Mouse (Mus musculus) MEL (cell line): Measurements from ENCODE around the gene Krt79. TPM values are rescaled to one million over a fixed set of nuclear protein-coding genes. Genes with fewer than 3 reads are reported as not detected.

Source experiments
- DNase-seq: peaks from one replicate; pipeline ENCODE4 v3.0.0; 2011; ENCODE audit warnings: low read depth, low spot score
- H3K27ac ChIP-seq: 2 replicates; pipeline ENCODE4 v1.5.1; 2012; ENCODE audit warnings: low read depth, mild to moderate bottlenecking, control low read depth, low read length, moderate library complexity; ENCODE audit not compliant: control insufficient read depth
- H3K27me3 ChIP-seq, 2 experiments: fragments of 150-350 bp in 1 of 2; sonication (generic) in 1 of 2; 2 replicates each; pipeline ENCODE4 v1.6.1; 2012; ENCODE audit warnings: low read length in 2 of 2, mild to moderate bottlenecking in 2 of 2, improper control_type of control experiment in 1 of 2, moderate library complexity in 1 of 2; ENCODE audit not compliant: insufficient read depth in 2 of 2, control insufficient read depth in 1 of 2
- H3K36me3 ChIP-seq, 2 experiments: 2 replicates each; pipeline ENCODE4 v1.6.1; 2012 to 2014; ENCODE audit warnings: low read length in 2 of 2, improper control_type of control experiment in 1 of 2, inconsistent platforms in 1 of 2, mild to moderate bottlenecking in 1 of 2; ENCODE audit not compliant: insufficient read depth in 2 of 2, control insufficient read depth in 1 of 2
- H3K4me1 ChIP-seq, 2 experiments: fragments of 150-350 bp in 1 of 2; sonication (generic) in 1 of 2; 2 replicates each; pipeline ENCODE4 v1.6.1; 2012; ENCODE audit warnings: low read length in 2 of 2, improper control_type of control experiment in 1 of 2, mild to moderate bottlenecking in 1 of 2; ENCODE audit not compliant: insufficient read depth in 2 of 2, control insufficient read depth in 1 of 2
- H3K4me3 ChIP-seq, 2 experiments: fragments of 150-350 bp in 1 of 2; sonication (generic) in 1 of 2; 2 replicates each; pipeline ENCODE4 v1.5.1; 2012; ENCODE audit warnings: low read depth in 2 of 2, low read length in 2 of 2, mild to moderate bottlenecking in 2 of 2, moderate library complexity in 2 of 2, control low read depth in 1 of 2, improper control_type of control experiment in 1 of 2; ENCODE audit not compliant: control insufficient read depth in 1 of 2, insufficient read depth in 1 of 2
- H3K79me2 ChIP-seq: 2 replicates; pipeline ENCODE4 v1.6.1; 2012; ENCODE audit warnings: mild to moderate bottlenecking, low read length, moderate library complexity; ENCODE audit not compliant: control insufficient read depth, poor library complexity, insufficient read depth
- H3K9ac ChIP-seq: 2 replicates; pipeline ENCODE4 v1.6.1; 2012; ENCODE audit warnings: low read depth, mild to moderate bottlenecking, control low read depth, low read length, moderate library complexity; ENCODE audit not compliant: control insufficient read depth, poor library complexity, severe bottlenecking
- H3K9me3 ChIP-seq: fragments of 150-350 bp; sonication (generic); replicated peaks from 2 replicates; pipeline ENCODE4 v1.6.1; 2012; ENCODE audit warnings: mild to moderate bottlenecking, low read length, improper control_type of control experiment, moderate library complexity; ENCODE audit not compliant: insufficient read depth
- CHD1 ChIP-seq: IDR thresholded peaks from 2 replicates; pipeline ENCODE4 v1.6.1; 2012; ENCODE audit warnings: low read depth, mild to moderate bottlenecking, inconsistent platforms, low read length, improper control_type of control experiment
- E2F4 ChIP-seq: IDR thresholded peaks from 2 replicates; pipeline ENCODE4 v1.6.1; 2011; ENCODE audit warnings: low read depth, low read length, improper control_type of control experiment, borderline replicate concordance
- EP300 ChIP-seq, 2 experiments: IDR thresholded peaks; 2 replicates each; pipeline ENCODE4 v1.6.1; 2011; ENCODE audit warnings: improper control_type of control experiment in 2 of 2, low read length in 2 of 2, low read depth in 1 of 2, mild to moderate bottlenecking in 1 of 2
- ETS1 ChIP-seq: IDR thresholded peaks from 2 replicates; pipeline ENCODE4 v1.6.1; 2012; ENCODE audit warnings: low read depth, mild to moderate bottlenecking, inconsistent platforms, low read length, improper control_type of control experiment, moderate library complexity
- GATA1 ChIP-seq: IDR thresholded peaks from 2 replicates; pipeline ENCODE4 v1.6.1; 2011; ENCODE audit warnings: low read depth, low read length, improper control_type of control experiment
- HCFC1 ChIP-seq: IDR thresholded peaks from 2 replicates; pipeline ENCODE4 v1.6.1; 2012; ENCODE audit warnings: low read depth, mild to moderate bottlenecking, inconsistent platforms, low read length, improper control_type of control experiment, moderate library complexity
- MAFK ChIP-seq: IDR thresholded peaks from 2 replicates; pipeline ENCODE4 v1.6.1; 2011; ENCODE audit warnings: low read depth, mild to moderate bottlenecking, low read length, improper control_type of control experiment, borderline replicate concordance
- MAX ChIP-seq: IDR thresholded peaks from 2 replicates; pipeline ENCODE4 v1.6.1; 2011; ENCODE audit warnings: low read length, improper control_type of control experiment
- MAZ ChIP-seq: IDR thresholded peaks from 2 replicates; pipeline ENCODE4 v1.6.1; 2012; ENCODE audit warnings: low read depth, mild to moderate bottlenecking, inconsistent platforms, low read length, improper control_type of control experiment
- MEF2A ChIP-seq: IDR thresholded peaks from 2 replicates; pipeline ENCODE4 v1.6.1; 2014; ENCODE audit warnings: low read depth, mild to moderate bottlenecking, inconsistent platforms, low read length, improper control_type of control experiment; ENCODE audit not compliant: poor library complexity, insufficient replicate concordance, severe bottlenecking; ENCODE audit errors: extremely low read depth
- MXI1 ChIP-seq: IDR thresholded peaks from 2 replicates; pipeline ENCODE4 v1.6.1; 2011; ENCODE audit warnings: mild to moderate bottlenecking, low read depth, low read length, improper control_type of control experiment
- POLR2A ChIP-seq, 2 experiments: IDR thresholded peaks; 2 replicates each; pipeline ENCODE4 v1.6.1; 2011 to 2012; ENCODE audit warnings: low read length in 2 of 2, mild to moderate bottlenecking in 2 of 2, control low read depth in 1 of 2, improper control_type of control experiment in 1 of 2, low read depth in 1 of 2, moderate library complexity in 1 of 2; ENCODE audit not compliant: control insufficient read depth in 1 of 2, insufficient read depth in 1 of 2, poor library complexity in 1 of 2
- RAD21 ChIP-seq: IDR thresholded peaks from 2 replicates; pipeline ENCODE4 v1.6.1; 2011; ENCODE audit warnings: mild to moderate bottlenecking, low read depth, low read length, improper control_type of control experiment
- RCOR1 ChIP-seq: IDR thresholded peaks from 2 replicates; pipeline ENCODE4 v1.6.1; 2012; ENCODE audit warnings: low read depth, mild to moderate bottlenecking, inconsistent platforms, low read length, improper control_type of control experiment
- SIN3A ChIP-seq: IDR thresholded peaks from 2 replicates; pipeline ENCODE4 v1.6.1; 2012; ENCODE audit warnings: low read length, improper control_type of control experiment, inconsistent platforms
- TAL1 ChIP-seq: IDR thresholded peaks from 2 replicates; pipeline ENCODE4 v1.6.1; 2012; ENCODE audit warnings: mild to moderate bottlenecking, inconsistent platforms, low read length, moderate library complexity, mixed read lengths
- TCF12 ChIP-seq: IDR thresholded peaks from 2 replicates; pipeline ENCODE4 v1.6.1; 2014; ENCODE audit warnings: low read depth, mild to moderate bottlenecking, inconsistent platforms, low read length, improper control_type of control experiment, moderate library complexity
- UBTF ChIP-seq: IDR thresholded peaks from 2 replicates; pipeline ENCODE4 v1.6.1; 2012; ENCODE audit warnings: low read depth, mild to moderate bottlenecking, inconsistent platforms, low read length, improper control_type of control experiment, moderate library complexity, borderline replicate concordance; ENCODE audit not compliant: insufficient read depth
- USF1 ChIP-seq: IDR thresholded peaks from 2 replicates; pipeline ENCODE4 v1.6.1; 2014; ENCODE audit warnings: low read depth, mild to moderate bottlenecking, inconsistent platforms, low read length, improper control_type of control experiment, moderate library complexity
- USF2 ChIP-seq, 2 experiments: IDR thresholded peaks; 2 replicates each; pipeline ENCODE4 v1.6.1; 2011 to 2012; ENCODE audit warnings: improper control_type of control experiment in 2 of 2, low read length in 2 of 2, borderline replicate concordance in 1 of 2, inconsistent platforms in 1 of 2, low read depth in 1 of 2, mild to moderate bottlenecking in 1 of 2; ENCODE audit not compliant: insufficient read depth in 1 of 2
- ZKSCAN1 ChIP-seq: IDR thresholded peaks from 2 replicates; pipeline ENCODE4 v1.6.1; 2012; ENCODE audit warnings: low read depth, mild to moderate bottlenecking, inconsistent platforms, low read length, improper control_type of control experiment, moderate library complexity
- ZMIZ1 ChIP-seq: IDR thresholded peaks from 2 replicates; pipeline ENCODE4 v1.6.1; 2012; ENCODE audit warnings: low read depth, mild to moderate bottlenecking, inconsistent platforms, low read length, improper control_type of control experiment, moderate library complexity
- ZNF384 ChIP-seq: IDR thresholded peaks from 2 replicates; pipeline ENCODE4 v1.6.1; 2012; ENCODE audit warnings: low read depth, mild to moderate bottlenecking, inconsistent platforms, low read length, improper control_type of control experiment
- polyA plus RNA-seq, 2 experiments: library from polyadenylated mRNA; stranded (reverse) in 1 of 2; unstranded in 1 of 2; fragments of >175 nt in 1 of 2; fragments of >200 nt in 1 of 2; gene quantifications; 2 replicates each; pipeline versions ENCODE4 v1.2.1 to v1.2.4; 2012; ENCODE audit warnings: low replicate concordance in 2 of 2, low read depth in 1 of 2; ENCODE audit not compliant: insufficient read length in 2 of 2, insufficient read depth in 1 of 2, missing spikeins in 1 of 2
- total RNA-seq: library from RNA; depleted of rRNA; stranded (reverse); fragments of 300-350 nt; gene quantifications from 2 replicates; pipeline ENCODE4 v1.2.3, GENCODE M21; 2012

The Krt79 gene
- total and polyA plus RNA-seq, 3 experiments: not detected

DNA sequence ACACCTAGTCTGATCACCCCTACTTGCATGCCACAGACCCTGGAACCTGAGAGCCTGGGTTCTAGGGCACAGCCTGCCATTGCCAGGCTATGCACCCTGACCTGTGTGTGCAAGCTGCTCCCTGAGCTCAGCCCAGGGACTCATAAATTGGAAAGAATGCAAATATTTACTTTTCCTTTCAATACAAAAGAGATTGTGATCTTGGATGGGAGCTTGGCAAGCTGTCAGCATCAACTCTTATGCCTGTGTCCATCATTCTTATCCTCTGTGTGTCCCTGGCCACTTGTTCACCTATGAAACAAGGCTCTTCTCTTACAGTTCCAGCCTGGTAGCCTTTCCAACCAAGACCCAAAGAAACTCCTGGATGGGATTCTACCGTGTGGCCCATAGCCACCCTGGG is 15.1 kb downstream of the Krt79 start:
- TF ChIP-seq GATA1: no peak
- TF ChIP-seq MAX: no peak
- TF ChIP-seq ETS1: no peak
- no peak for TF ChIP-seq MEF2A
- no peak for TF ChIP-seq ZNF384
- no peak for TF ChIP-seq ZMIZ1
- no peak for TF ChIP-seq MAFK
- TF ChIP-seq MXI1: no peak
- no peak for TF ChIP-seq MAZ
- no peak for TF ChIP-seq POLR2A (IDR thresholded peaks at IDR 0.05; ENCODE audit: control insufficient read depth in 1 of 2, insufficient read depth in 1 of 2, low read depth in 1 of 2, low read length in 2 of 2, poor library complexity in 1 of 2)
- TF ChIP-seq TAL1: no peak
- no peak for TF ChIP-seq UBTF
- TF ChIP-seq SIN3A: no peak
- no peak for TF ChIP-seq USF1
- no peak for TF ChIP-seq E2F4
- TF ChIP-seq RCOR1: no peak
- no peaks in the 10 kb centered on the region for H3K4me1 ChIP-seq
- H3K27ac ChIP-seq: no peak overlapping the region
- no peak for DNase-seq
- H3K27me3 ChIP-seq: no peaks in the 10 kb centered on the region
- no peaks in the 10 kb centered on the region for H3K79me2 ChIP-seq
- H3K36me3 ChIP-seq: no peaks in the 10 kb centered on the region
- no peaks in the 10 kb centered on the region for H3K9me3 ChIP-seq
- H3K4me3 ChIP-seq: no peak overlapping the region
- H3K9ac ChIP-seq: no peak overlapping the region

DNA sequence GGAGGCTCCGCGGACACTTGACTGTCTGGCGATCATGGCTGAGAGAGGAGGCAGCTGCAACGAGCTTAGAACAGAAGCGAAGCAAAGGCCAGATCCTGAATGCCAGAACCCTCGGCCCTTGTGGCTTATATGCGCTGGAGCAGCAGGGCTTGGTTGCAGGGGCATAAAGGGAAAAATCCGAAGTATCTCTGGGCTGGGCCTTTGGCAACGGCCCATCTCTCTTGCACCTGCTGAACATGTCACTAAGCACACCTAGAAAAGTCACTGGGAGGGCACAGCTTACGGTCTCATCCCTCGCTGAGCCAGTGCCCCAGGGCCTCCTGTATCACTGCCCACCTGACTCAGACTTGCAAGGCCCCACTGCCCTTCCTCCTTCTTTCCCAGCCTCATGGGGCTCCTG is 15.5 kb downstream of the Krt79 start, which contains the start of gene Krt4:
Gene Krt4, minus strand, starts transcription at position 101 of the 400 bp plus-strand sequence.
- no peaks in the 10 kb centered on the region for H3K4me1 ChIP-seq
- TF ChIP-seq ZKSCAN1 (no peak), HCFC1 (no peak), USF2 (IDR thresholded peaks at IDR 0.05; ENCODE audit: borderline replicate concordance in 1 of 2, insufficient read depth in 1 of 2, low read depth in 1 of 2, low read length in 2 of 2) (no peak), RAD21 (no peak), TCF12 (no peak), ZMIZ1 (no peak), EP300 (IDR thresholded peaks at IDR 0.05; ENCODE audit: low read depth in 1 of 2, low read length in 2 of 2) (no peak), CHD1 (no peak)
- H3K9me3 ChIP-seq: no peaks in the 10 kb centered on the region
- no peaks in the 10 kb centered on the region for H3K27me3 ChIP-seq
- no peak within 1 kb of the TSS for H3K9ac ChIP-seq
- H3K36me3 ChIP-seq: no peaks in the 10 kb centered on the region
- H3K4me3 ChIP-seq: no peak within 1 kb of the TSS
- DNase-seq: no peak
- H3K27ac ChIP-seq: no peak within 1 kb of the TSS
- H3K79me2 ChIP-seq: no peaks in the 10 kb centered on the region
